Comparison of ENCODE assay signal across 8 mouse cellular contexts in the genomic region with DNA sequence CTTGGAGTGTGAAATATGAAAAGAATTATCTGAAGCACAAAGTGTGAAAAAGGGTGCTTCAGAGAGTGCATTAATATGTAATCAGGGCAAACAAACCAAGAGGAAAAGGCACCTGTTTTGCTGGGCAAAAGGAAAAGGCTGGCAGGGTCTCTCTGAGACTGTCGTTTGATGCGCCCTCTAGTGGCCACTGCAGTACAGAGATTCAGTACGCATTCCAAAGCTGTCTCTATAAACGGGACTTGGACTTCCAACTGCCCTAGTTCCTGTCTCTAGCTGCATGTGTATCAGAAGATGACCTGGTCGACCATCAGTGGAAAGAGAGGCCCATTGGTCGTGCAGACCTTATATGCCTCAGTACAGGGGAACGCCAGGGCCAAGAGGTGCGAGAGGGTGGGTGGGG. TPM values are rescaled to one million over a fixed set of nuclear protein-coding genes. Genes with fewer than 3 reads are reported as not detected.
DNase-seq lines count a peak whose midpoint lies in the region; ATAC-seq and TF ChIP-seq lines count a peak whose summit lies in the region.

No protein-coding gene starts in this region.

- H3K4me1 ChIP-seq in MEL (ENCODE audit: control insufficient read depth in 1 of 2, insufficient read depth in 2 of 2, low read length in 2 of 2) = no peaks in the 10 kb centered on the region
- no peaks in the 10 kb centered on the region for H3K4me1 ChIP-seq in forebrain, embryonic 12.5 days
- no peaks in the 10 kb centered on the region for H3K4me1 ChIP-seq in hindbrain, embryonic 14.5 days (replicated peaks; ENCODE audit: control insufficient read depth, insufficient read depth, low read length)

- no peak overlapping the region for H3K4me2 ChIP-seq in forebrain, embryonic 12.5 days
- no peak overlapping the region for H3K4me2 ChIP-seq in hindbrain, embryonic 14.5 days (replicated peaks)

- TF ChIP-seq RAD21 in MEL (IDR thresholded peaks at IDR 0.05; ENCODE audit: low read depth, low read length) = peak; percentile 56

- H3K9ac ChIP-seq in MEL (ENCODE audit: control insufficient read depth, low read depth, low read length, poor library complexity, severe bottlenecking) = no peak overlapping the region
- H3K9ac ChIP-seq in forebrain, embryonic 12.5 days = no peak overlapping the region
- H3K9ac ChIP-seq in hindbrain, embryonic 14.5 days = no peak overlapping the region

- DNase-seq in MEL (ENCODE audit: low read depth, low spot score) = peak; percentile 63
- DNase-seq in c-Kit-positive CD71-negative TER-119-negative erythroid progenitor cells, embryonic 14.5 days (ENCODE audit: low read depth) = peak; percentile 42
- DNase-seq in hindbrain, embryonic 14.5 days (ENCODE audit: low spot score) = peak; percentile 90
- peak; percentile 55 to 85 for DNase-seq in layer of hippocampus, postnatal 25 days (ENCODE audit: extremely low spot score in 1 of 2, low spot score in 1 of 2)
- peak; percentile 77 for DNase-seq in mesoderm, embryonic 11.5 days (ENCODE audit: low read depth, low spot score)
- DNase-seq in right cerebral cortex, postnatal 14 days = peak; percentile 84
- DNase-seq in urinary bladder, postnatal 36 days (ENCODE audit: low spot score in 2 of 2) = peak; percentile 50 to 55

- no peaks in the 10 kb centered on the region for H3K79me2 ChIP-seq in MEL (ENCODE audit: control insufficient read depth, insufficient read depth, low read length, poor library complexity)

- no peaks in the 10 kb centered on the region for H3K27me3 ChIP-seq in MEL (ENCODE audit: control insufficient read depth in 1 of 2, insufficient read depth in 2 of 2, low read length in 2 of 2)
- no peaks in the 10 kb centered on the region for H3K27me3 ChIP-seq in forebrain, embryonic 12.5 days
- H3K27me3 ChIP-seq in hindbrain, embryonic 14.5 days (ENCODE audit: control insufficient read depth, insufficient read depth, low read length) = no peaks in the 10 kb centered on the region

- peak; percentile 87 for ATAC-seq in forebrain, embryonic 12.5 days (ENCODE audit: low FRiP score)
- peak; percentile 81 for ATAC-seq in hindbrain, embryonic 14.5 days (ENCODE audit: low FRiP score)

- H3K4me3 ChIP-seq in MEL (ENCODE audit: control insufficient read depth in 1 of 2, insufficient read depth in 1 of 2, low read depth in 2 of 2, low read length in 2 of 2) = no peak overlapping the region
- H3K4me3 ChIP-seq in forebrain, embryonic 12.5 days (replicated peaks) = no peak overlapping the region
- H3K4me3 ChIP-seq in hindbrain, embryonic 14.5 days (replicated peaks; ENCODE audit: low read length) = no peak overlapping the region

- WGBS in forebrain, embryonic 12.5 days = 23% methylated on average over 8 of the region's 8 CpGs
- 23% methylated on average over 8 of the region's 8 CpGs for WGBS in hindbrain, embryonic 14.5 days

- TF ChIP-seq POLR2A in MEL (IDR thresholded peaks at IDR 0.05; ENCODE audit: control insufficient read depth in 1 of 2, insufficient read depth in 1 of 2, low read depth in 1 of 2, low read length in 2 of 2, poor library complexity in 1 of 2) = no peak

- no peak for TF ChIP-seq EP300 in MEL (IDR thresholded peaks at IDR 0.05; ENCODE audit: low read depth in 1 of 2, low read length in 2 of 2)

- no peaks in the 10 kb centered on the region for H3K36me3 ChIP-seq in MEL (ENCODE audit: control insufficient read depth in 1 of 2, insufficient read depth in 2 of 2, low read length in 2 of 2)
- no peaks in the 10 kb centered on the region for H3K36me3 ChIP-seq in forebrain, embryonic 12.5 days (replicated peaks)
- no peaks in the 10 kb centered on the region for H3K36me3 ChIP-seq in hindbrain, embryonic 14.5 days (replicated peaks; ENCODE audit: control insufficient read depth, insufficient read depth)

- no peak overlapping the region for H3K27ac ChIP-seq in MEL (ENCODE audit: control insufficient read depth, low read depth, low read length)
- H3K27ac ChIP-seq in forebrain, embryonic 12.5 days = no peak overlapping the region
- H3K27ac ChIP-seq in hindbrain, embryonic 14.5 days = no peak overlapping the region

- H3K9me3 ChIP-seq in MEL (replicated peaks; ENCODE audit: insufficient read depth, low read length) = no peaks in the 10 kb centered on the region
- no peaks in the 10 kb centered on the region for H3K9me3 ChIP-seq in forebrain, embryonic 12.5 days
- no peaks in the 10 kb centered on the region for H3K9me3 ChIP-seq in hindbrain, embryonic 14.5 days (ENCODE audit: control insufficient read depth, low read length)

- peak; percentile 68 to 80 (median 79) for TF ChIP-seq CTCF in MEL (IDR thresholded peaks at IDR 0.05 in 2 of 3, conservative IDR thresholded peaks at IDR 0.05 in 1 of 3; ENCODE audit: control insufficient read depth in 1 of 3, insufficient read depth in 1 of 3, low read depth in 2 of 3, low read length in 3 of 3, poor library complexity in 1 of 3, severe bottlenecking in 1 of 3)

TF ChIP-seq in MEL, 35 proteins besides CTCF, POLR2A, EP300 and RAD21:
- TF ChIP-seq ZC3H11A (IDR thresholded peaks at IDR 0.05; ENCODE audit: low read depth, low read length) (peak; percentile 47), GATA1 (IDR thresholded peaks at IDR 0.05; ENCODE audit: low read depth, low read length) (no peak), SMC3 (IDR thresholded peaks at IDR 0.05; ENCODE audit: low read depth, low read length) (peak; percentile 90)

RNA-seq across cellular contexts. Expression of gene D16Ertd472e, which starts 58.7 kb away (rescaled TPM):
- total RNA-seq in MEL (2012; rRNA removed) = 22.5 and 23.0 TPM in 2 replicates
- 10 to 100 TPM; 23.6 to 30.4 TPM for polyA plus RNA-seq in MEL (2012; ENCODE audit: insufficient read depth in 1 of 2, insufficient read length in 2 of 2, low read depth in 1 of 2, low replicate concordance in 2 of 2, missing spikeins in 1 of 2)
- 16.4 and 17.7 TPM in 2 replicates for polyA plus RNA-seq in forebrain, embryonic 12.5 days (2016; fragmentation: Nextera tagmentation; extraction: Ambion mirVana)
- polyA plus RNA-seq in hindbrain, embryonic 14.5 days (2014; fragmentation: Nextera tagmentation; extraction: Ambion mirVana) = 7.1 and 8.1 TPM in 2 replicates
- total RNA-seq in layer of hippocampus, postnatal 25 days (2021) = 10 to 100 TPM; 11.6 to 12.7 TPM
